Mouse (Mus musculus) liver, embryonic 11.5 days (tissue): ENCODE results near the gene Pacrg. TPM values are rescaled to one million over a fixed set of nuclear protein-coding genes. Genes with fewer than 3 reads are reported as not detected.
A peak's percentile ranks its signal among the peaks of the same experiment; 100 is the strongest.

Source experiments
- ATAC-seq: fragments of 200-750 bp; cut with Nextera tagmentation; replicated peaks from 2 replicates; pipeline ENCODE4 v1.8.0; 2017; ENCODE audit warnings: moderate number of reproducible peaks, mild to moderate bottlenecking, moderate TSS enrichment, moderate library complexity; ENCODE audit not compliant: low FRiP score
- DNase-seq: peaks from one replicate; pipeline ENCODE4 v3.0.0-alpha.2; 2017; ENCODE audit warnings: low spot score
- H3K27ac ChIP-seq: fragments of 300-500 bp; sonication (generic); 2 replicates; pipeline ENCODE4 v1.5.1; 2014; ENCODE audit warnings: mild to moderate bottlenecking, low read depth, low read length, control low read depth
- H3K27me3 ChIP-seq: fragments of 300-500 bp; sonication (generic); replicated peaks from 2 replicates; pipeline ENCODE4 v1.6.1; 2014; ENCODE audit warnings: low read length, mixed read lengths; ENCODE audit not compliant: control insufficient read depth, insufficient read depth
- H3K36me3 ChIP-seq: fragments of 300-500 bp; sonication (generic); 2 replicates; pipeline ENCODE4 v1.6.1; 2014; ENCODE audit warnings: mild to moderate bottlenecking, low read length, moderate library complexity, mixed read lengths; ENCODE audit not compliant: control insufficient read depth, insufficient read depth
- H3K4me1 ChIP-seq: fragments of 300-500 bp; sonication (generic); replicated peaks from 2 replicates; pipeline ENCODE4 v1.6.1; 2014; ENCODE audit warnings: low read length, mixed read lengths; ENCODE audit not compliant: control insufficient read depth, insufficient read depth
- H3K4me2 ChIP-seq: fragments of 300-500 bp; sonication (generic); 2 replicates; pipeline ENCODE4 v1.6.1; 2014; ENCODE audit warnings: mild to moderate bottlenecking, control low read depth, moderate library complexity
- H3K4me3 ChIP-seq: fragments of 300-500 bp; sonication (generic); 2 replicates; pipeline ENCODE4 v1.5.1; 2014; ENCODE audit warnings: low read depth, low read length, control low read depth
- H3K9ac ChIP-seq: fragments of 300-500 bp; sonication (generic); 2 replicates; pipeline ENCODE4 v1.6.1; 2014; ENCODE audit warnings: low read depth, low read length, control low read depth
- H3K9me3 ChIP-seq: fragments of 300-500 bp; sonication (generic); 2 replicates; pipeline ENCODE4 v1.6.1; 2016; ENCODE audit warnings: low read length, inconsistent platforms, mixed read lengths; ENCODE audit not compliant: control insufficient read depth
- WGBS: fragments of 180-500 bp; shearing (Covaris S2); extraction: QIAGEN DNeasy Blood & Tissue Kit; methylation state at CpG from one replicate; pipeline ENCODE4 v1.1.7; 2014; 5-methylcytosine and 5-hydroxymethylcytosine counted together
- polyA plus RNA-seq: library from polyadenylated mRNA; unstranded; fragments of >200 nt; fragmentation: Nextera tagmentation; extraction: Ambion mirVana; gene quantifications from 2 replicates; pipeline ENCODE4 v1.2.1, GENCODE M21; 2014

Pacrg gene
- polyA plus RNA-seq, 1 experiment from 2014 or later: 0.41 TPM

DNA sequence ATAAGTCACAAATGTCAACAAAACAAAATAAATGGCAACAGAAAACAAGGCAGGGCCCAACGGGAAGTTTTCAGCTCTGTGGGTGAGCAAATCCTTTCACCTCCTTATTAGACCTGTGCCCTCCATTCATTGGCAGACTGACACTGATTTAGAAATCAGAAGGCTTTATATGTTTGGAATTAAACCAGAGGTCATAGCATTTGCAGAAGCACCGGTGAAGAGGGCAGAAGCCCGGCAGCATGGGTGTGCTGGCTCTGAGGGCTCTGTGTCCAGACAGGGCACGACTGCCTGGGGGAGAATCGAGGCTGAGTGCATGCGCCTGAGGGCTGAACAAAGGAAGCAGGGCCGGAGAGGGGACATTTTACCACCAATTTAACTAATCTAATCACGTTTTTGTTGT is 344.5 kb downstream of the Pacrg start:
- Histone ChIP-seq H3K4me2 (no peak overlapping the region), H3K27me3 (no peaks in the 10 kb centered on the region), H3K9ac (no peak overlapping the region), H3K36me3 (no peaks in the 10 kb centered on the region), H3K4me3 (no peak overlapping the region), H3K9me3 (no peaks in the 10 kb centered on the region), H3K27ac (no peak overlapping the region), H3K4me1 (0 out of 2 replicates have a peak, but pooled peaks cover 4% of the 10 kb centered on the region)
- 63% methylated on average over 8 of the region's 8 CpGs for WGBS
- no peak for ATAC-seq
- DNase-seq: no peak

DNA sequence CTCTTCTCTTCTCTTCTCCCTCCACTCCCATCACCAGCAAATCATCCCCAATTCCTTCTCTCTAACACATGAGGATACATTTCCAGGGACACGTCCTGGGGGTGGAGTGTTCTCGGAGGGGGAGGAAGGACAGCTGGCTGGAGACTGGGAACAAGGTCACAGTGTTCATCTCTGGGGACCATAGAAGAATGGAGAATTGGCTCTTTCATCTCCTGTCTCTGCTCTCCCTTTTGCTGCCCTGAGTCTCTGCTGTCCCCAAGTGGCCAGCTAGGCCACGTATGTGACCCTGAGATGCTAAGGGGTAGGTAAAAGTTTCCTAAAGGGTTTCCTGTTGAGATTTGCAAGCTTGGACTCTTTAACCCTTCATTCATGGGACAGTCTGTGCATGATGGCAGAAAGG is 347.0 kb downstream of the Pacrg start:
- no peak overlapping the region for H3K27ac ChIP-seq
- ATAC-seq (no peak), DNase-seq (no peak)

GRCm38 (mm10) chr17:10490374-10491169 is 349.5 kb downstream of the Pacrg start:
- WGBS: 74% methylated on average over 8 of the region's 8 CpGs
- Histone ChIP-seq H3K27me3 (no peaks in the 10 kb centered on the region), H3K36me3 (no peaks in the 10 kb centered on the region)

More for the DNA sequence above, 347.0 kb downstream of the Pacrg start:
- no peak overlapping the region for H3K9ac ChIP-seq
- no peaks in the 10 kb centered on the region for H3K27me3 ChIP-seq
- WGBS: 28% methylated on average over 3 of the region's 3 CpGs
- no peak overlapping the region for H3K4me3 ChIP-seq
- H3K4me2 ChIP-seq: no peak overlapping the region
- 0 out of 2 replicates have a peak, but pooled peaks cover 4% of the 10 kb centered on the region for H3K4me1 ChIP-seq
- H3K9me3 ChIP-seq: no peaks in the 10 kb centered on the region
- no peaks in the 10 kb centered on the region for H3K36me3 ChIP-seq

DNA sequence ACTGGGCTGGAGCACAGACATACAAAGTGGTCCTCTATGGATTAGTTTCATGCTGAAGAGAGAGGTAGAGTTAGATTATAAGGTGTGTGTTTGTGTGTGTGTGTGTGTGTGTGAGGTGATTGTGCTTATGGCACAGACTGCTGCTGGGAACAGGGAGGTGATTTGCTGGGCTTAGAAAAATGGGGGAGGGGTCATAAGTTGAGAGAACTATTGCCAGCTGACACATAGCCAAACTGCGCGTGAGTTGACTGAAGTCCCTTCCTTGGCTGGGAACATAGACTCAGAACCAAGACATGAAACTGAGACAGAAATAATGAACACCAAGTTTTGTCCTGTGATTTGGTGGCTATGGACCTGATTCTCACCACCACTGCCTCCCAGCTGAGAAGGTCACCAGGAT is 351.2 kb downstream of the Pacrg start:
- Histone ChIP-seq H3K4me2 (no peak overlapping the region), H3K27ac (no peak overlapping the region), H3K9ac (no peak overlapping the region), H3K27me3 (no peaks in the 10 kb centered on the region), H3K9me3 (no peaks in the 10 kb centered on the region), H3K4me1 (peaks cover 6% of the 10 kb centered on the region; the same call in 1 of the 2 replicates), H3K4me3 (no peak overlapping the region), H3K36me3 (no peaks in the 10 kb centered on the region)
- ATAC-seq (no peak), DNase-seq (no peak)
- 93% methylated on average over 2 of the region's 2 CpGs for WGBS

More at GRCm38 (mm10) chr17:10490374-10491169, 349.5 kb downstream of the Pacrg start:
- ATAC-seq: no peak
- no peak for DNase-seq
- Histone ChIP-seq H3K4me1 (peaks cover 6% of the 10 kb centered on the region; the same call in 1 of the 2 replicates), H3K4me3 (no peak overlapping the region), H3K4me2 (no peak overlapping the region), H3K9me3 (no peaks in the 10 kb centered on the region), H3K27ac (no peak overlapping the region), H3K9ac (no peak overlapping the region)

- Histone ChIP-seq H3K27ac (no peak overlapping the region), H3K36me3 (no peaks in the 10 kb centered on the region), H3K9me3 (no peaks in the 10 kb centered on the region), H3K4me2 (no peak overlapping the region), H3K9ac (no peak overlapping the region), H3K4me1 (peaks cover 3% of the 10 kb centered on the region; the same call in 1 of the 2 replicates), H3K27me3 (no peaks in the 10 kb centered on the region), H3K4me3 (no peak overlapping the region)
- ATAC-seq (no peak), DNase-seq (no peak)
- 68% methylated on average over 6 of the region's 6 CpGs for WGBS
These were observed 356.1 kb downstream of the Pacrg start for GRCm38 (mm10) chr17:10483945-10484546.

DNA sequence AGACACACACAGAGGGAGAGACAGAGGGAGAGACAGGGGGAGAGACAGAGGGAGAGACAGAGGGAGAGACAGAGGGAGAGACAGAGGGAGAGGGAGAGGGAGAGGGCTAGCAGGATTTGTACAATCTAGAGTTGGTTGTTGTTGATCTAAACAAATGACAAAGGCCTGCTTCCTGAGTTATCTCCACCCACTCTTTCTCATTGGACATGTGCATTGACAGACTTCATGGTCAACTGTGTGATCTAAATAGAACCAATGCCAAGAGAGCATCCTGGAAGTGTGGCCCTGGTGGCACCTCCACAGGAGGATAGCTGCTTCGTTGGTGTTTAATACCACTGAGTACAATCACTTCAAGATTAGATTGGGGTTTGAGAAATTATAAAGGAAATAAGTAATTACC is 359.0 kb downstream of the Pacrg start:
- H3K36me3 ChIP-seq: no peaks in the 10 kb centered on the region
- H3K27me3 ChIP-seq: no peaks in the 10 kb centered on the region
- no peak overlapping the region for H3K27ac ChIP-seq
- H3K9me3 ChIP-seq: no peaks in the 10 kb centered on the region
- ATAC-seq (no peak), DNase-seq (no peak)
- no peak overlapping the region for H3K4me3 ChIP-seq
- H3K9ac ChIP-seq: no peak overlapping the region
- H3K4me1 ChIP-seq: no peaks in the 10 kb centered on the region
- 76% methylated on average over 1 of the region's 1 CpGs for WGBS
- H3K4me2 ChIP-seq: no peak overlapping the region

DNA sequence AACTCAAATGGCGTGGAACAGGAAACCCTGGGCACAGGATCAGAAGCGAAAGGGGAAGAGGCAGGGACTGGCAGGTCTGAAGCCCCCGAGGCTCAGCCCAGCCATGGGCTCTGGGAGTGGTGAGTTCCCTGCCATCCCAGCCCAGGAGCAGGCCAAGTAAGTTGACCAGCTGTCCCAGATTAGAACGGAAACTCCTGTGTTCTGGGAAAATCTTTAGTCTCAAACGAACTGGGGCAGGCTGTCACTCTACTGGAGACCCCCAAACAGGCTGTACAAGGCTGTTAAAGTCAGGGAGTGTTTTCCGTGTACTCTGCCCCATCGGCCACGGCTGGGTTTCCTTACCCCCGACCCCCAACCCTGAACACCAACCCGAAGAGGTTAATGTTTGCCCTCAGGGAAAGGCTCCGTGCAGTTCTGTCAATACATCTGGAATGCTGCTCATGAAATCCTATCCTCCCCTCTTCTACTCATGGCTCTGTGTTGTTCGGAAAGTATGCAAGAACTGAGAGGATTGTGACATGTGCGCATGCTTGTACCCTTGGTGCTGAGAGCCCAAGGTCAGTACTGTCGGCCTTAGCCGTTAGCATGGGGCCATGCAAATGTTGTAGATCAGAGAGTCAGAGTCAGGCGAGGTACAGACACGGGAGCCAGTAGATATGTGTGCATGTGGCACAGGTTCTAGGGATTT is 360.9 kb downstream of the Pacrg start:
- no peaks in the 10 kb centered on the region; the same call in 1 of the 2 replicates for H3K4me1 ChIP-seq
- no peak for ATAC-seq

DNA sequence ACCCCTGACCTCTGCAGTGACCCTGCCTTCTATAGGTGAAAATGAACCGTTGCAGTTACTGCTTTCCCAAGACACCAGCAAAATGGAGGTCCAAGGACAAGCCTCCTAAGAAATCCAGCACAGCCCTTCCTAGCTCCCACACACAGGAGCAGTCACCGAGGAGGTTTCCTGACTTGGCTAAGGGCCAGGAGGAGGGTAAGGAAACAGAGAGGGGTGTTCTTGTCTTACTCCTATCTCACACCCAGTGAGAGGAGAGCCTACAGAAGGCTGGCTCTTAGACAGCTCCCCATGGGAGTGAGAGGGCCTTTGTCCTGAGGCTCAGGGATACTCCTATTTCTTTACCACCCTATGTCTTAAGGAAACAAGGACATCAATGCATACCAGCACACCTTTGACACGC is 361.7 kb downstream of the Pacrg start:
- ATAC-seq (no peak), DNase-seq (no peak)
- no peaks in the 10 kb centered on the region for H3K9me3 ChIP-seq
- 69% methylated on average over 3 of the region's 3 CpGs for WGBS
- no peak overlapping the region for H3K4me2 ChIP-seq
- no peaks in the 10 kb centered on the region for H3K27me3 ChIP-seq
- H3K4me3 ChIP-seq: no peak overlapping the region
- no peaks in the 10 kb centered on the region for H3K36me3 ChIP-seq
- H3K4me1 ChIP-seq: no peaks in the 10 kb centered on the region; the same call in 1 of the 2 replicates
- H3K9ac ChIP-seq: no peak overlapping the region
- no peak overlapping the region for H3K27ac ChIP-seq

More for the DNA sequence above, 360.9 kb downstream of the Pacrg start:
- Histone ChIP-seq H3K9me3 (no peaks in the 10 kb centered on the region), H3K27me3 (no peaks in the 10 kb centered on the region), H3K9ac (no peak overlapping the region), H3K4me2 (no peak overlapping the region), H3K36me3 (no peaks in the 10 kb centered on the region), H3K4me3 (no peak overlapping the region), H3K27ac (0 out of 2 replicates have a peak overlapping the region, but pooled peaks have one; percentile 1)
- 66% methylated on average over 17 of the region's 17 CpGs for whole genome bisulfite sequencing
- DNase-seq: no peak
